Mouse (Mus musculus) megakaryocyte, embryonic 14.5 days (primary cell): Measurements from ENCODE around the gene Fam168a.

Experiments used
- FLI1 ChIP-seq: IDR thresholded peaks from 2 replicates; pipeline ENCODE4 v1.6.1; 2012; ENCODE audit warnings: low read length, inconsistent platforms, mixed read lengths
- GATA1 ChIP-seq: IDR thresholded peaks from 3 replicates; pipeline ENCODE4 v1.6.1; 2012; ENCODE audit warnings: mixed read lengths, low read length, inconsistent platforms, borderline replicate concordance

DNA sequence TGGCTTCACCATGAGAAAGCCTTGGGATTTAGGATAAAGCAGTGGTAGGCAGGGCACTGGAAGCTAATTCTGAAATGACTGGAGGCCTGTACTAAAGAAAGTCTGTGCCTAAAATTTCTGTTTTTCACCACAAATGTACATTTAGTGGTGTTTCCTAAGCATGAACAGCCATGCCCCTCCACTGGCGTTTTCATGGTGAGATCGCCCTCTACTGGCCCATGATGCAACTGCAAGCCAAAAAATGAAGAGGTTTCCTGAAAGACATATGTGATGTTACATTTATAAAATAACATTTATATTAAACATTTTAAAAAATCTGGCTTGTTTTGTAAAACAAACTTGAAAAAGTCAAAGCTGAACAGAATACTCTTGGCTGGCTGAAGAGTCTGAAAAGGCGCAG lies 180.1 kb downstream of the Fam168a start:
- TF ChIP-seq GATA1: no peak
- no peak for TF ChIP-seq FLI1
